Mouse (Mus musculus) layer of hippocampus, postnatal 25 days (tissue): ENCODE measurements around the gene Celf2. TPM values are rescaled to one million over a fixed set of nuclear protein-coding genes. Genes with fewer than 3 reads are reported as not detected.

Experiments used
- DNase-seq, 2 experiments: peaks; one replicate each; pipeline ENCODE4 v3.0.0; 2022; ENCODE audit warnings: mixed read lengths in 2 of 2, low spot score in 1 of 2; ENCODE audit errors: extremely low spot score in 1 of 2
- total RNA-seq, 2 experiments: library from RNA; stranded (reverse); gene quantifications; 2 replicates each; pipeline ENCODE4 v1.2.3; 2021

The Celf2 gene
- total RNA-seq, 2 experiments from 2014 or later, result 405 to 532 TPM

- no peak for DNase-seq
Observed at GRCm38 (mm10) chr2:6710687-6711430, 798.5 kb downstream of the Celf2 start.

- DNase-seq, result no peak
Observed at GRCm38 (mm10) chr2:6707959-6708519, 801.3 kb downstream of the Celf2 start.

GRCm38 (mm10) chr2:6707276-6707675, 802.1 kb downstream of the Celf2 start:
- no peak for DNase-seq

- no peak for DNase-seq
Observed at GRCm38 (mm10) chr2:6705929-6706739, 803.2 kb downstream of the Celf2 start.

GRCm38 (mm10) chr2:6705475-6705874, 803.9 kb downstream of the Celf2 start:
- DNase-seq, result no peak

- no peak for DNase-seq
Observed at GRCm38 (mm10) chr2:6704804-6705203, 804.6 kb downstream of the Celf2 start.

GRCm38 (mm10) chr2:6704342-6704741, 805.0 kb downstream of the Celf2 start:
- DNase-seq, result no peak

- no peak for DNase-seq
Observed at GRCm38 (mm10) chr2:6696326-6696725, 813.0 kb downstream of the Celf2 start.

GRCm38 (mm10) chr2:6695353-6695951, 813.9 kb downstream of the Celf2 start:
- no peak for DNase-seq

- DNase-seq, result no peak
Observed at GRCm38 (mm10) chr2:6689689-6690088, 819.7 kb downstream of the Celf2 start.

- DNase-seq, result no peak
Observed at GRCm38 (mm10) chr2:6678231-6678630, 831.1 kb downstream of the Celf2 start.

GRCm38 (mm10) chr2:6677457-6677856, 831.9 kb downstream of the Celf2 start:
- no peak for DNase-seq

GRCm38 (mm10) chr2:6674401-6674800, 835.0 kb downstream of the Celf2 start:
- DNase-seq, result no peak

- DNase-seq, result no peak
Observed at GRCm38 (mm10) chr2:6673418-6673817, 835.9 kb downstream of the Celf2 start.

GRCm38 (mm10) chr2:6667611-6668010, 841.8 kb downstream of the Celf2 start:
- DNase-seq, result no peak

GRCm38 (mm10) chr2:6659834-6660233, 849.5 kb downstream of the Celf2 start:
- DNase-seq, result no peak

GRCm38 (mm10) chr2:6653719-6654118, 855.6 kb downstream of the Celf2 start:
- no peak for DNase-seq

GRCm38 (mm10) chr2:6651697-6652096, 857.7 kb downstream of the Celf2 start:
- no peak for DNase-seq

- no peak for DNase-seq
Observed at GRCm38 (mm10) chr2:6648877-6649276, 860.5 kb downstream of the Celf2 start.

- DNase-seq, result no peak
Observed at GRCm38 (mm10) chr2:6647028-6647427, 862.3 kb downstream of the Celf2 start.

GRCm38 (mm10) chr2:6646325-6646724, 863.0 kb downstream of the Celf2 start:
- no peak for DNase-seq
